Mouse (Mus musculus) ovary, postnatal 10 days (tissue): ENCODE measurements around the gene Scml2.
A peak's percentile ranks its signal among the peaks of the same experiment; 100 is the strongest.
"Not testable (repeated sequence)": the region's sequence is repeated elsewhere in the genome, so short reads cannot be mapped to it uniquely, and the experiment has no call there.

Experiments used
- DNase-seq: peaks from one replicate; pipeline ENCODE4 v3.0.0; 2022; ENCODE audit warnings: low spot score

Gene Scml2

DNA sequence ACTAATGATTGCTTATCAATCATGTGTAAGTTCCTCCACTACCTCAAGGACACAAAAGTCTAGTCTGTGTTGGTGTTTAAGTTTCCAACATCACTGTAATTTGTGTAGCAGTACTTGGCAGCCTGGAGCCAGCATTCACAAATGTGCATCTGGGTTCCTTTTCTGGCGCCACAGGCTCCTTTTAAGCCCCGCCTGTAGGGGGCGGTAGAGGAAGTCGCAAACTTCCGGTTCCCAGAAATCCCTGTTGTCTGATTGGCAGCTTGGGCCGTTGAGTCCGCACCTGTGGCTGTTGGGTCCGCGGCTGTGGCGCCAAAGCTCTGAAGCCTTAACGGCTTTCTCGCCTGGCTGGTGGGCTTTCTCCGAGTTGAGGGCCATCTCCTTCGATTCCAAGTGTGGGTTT is at the start of gene Scml2:
TSS of gene Scml2 (plus strand) at position 301 of the 400 bp plus-strand sequence.
- not testable (repeated sequence) for DNase-seq

GRCm38 (mm10) chrX:161075576-161075975 is 41.4 kb upstream of the Scml2 start:
- not testable (repeated sequence) for DNase-seq

DNA sequence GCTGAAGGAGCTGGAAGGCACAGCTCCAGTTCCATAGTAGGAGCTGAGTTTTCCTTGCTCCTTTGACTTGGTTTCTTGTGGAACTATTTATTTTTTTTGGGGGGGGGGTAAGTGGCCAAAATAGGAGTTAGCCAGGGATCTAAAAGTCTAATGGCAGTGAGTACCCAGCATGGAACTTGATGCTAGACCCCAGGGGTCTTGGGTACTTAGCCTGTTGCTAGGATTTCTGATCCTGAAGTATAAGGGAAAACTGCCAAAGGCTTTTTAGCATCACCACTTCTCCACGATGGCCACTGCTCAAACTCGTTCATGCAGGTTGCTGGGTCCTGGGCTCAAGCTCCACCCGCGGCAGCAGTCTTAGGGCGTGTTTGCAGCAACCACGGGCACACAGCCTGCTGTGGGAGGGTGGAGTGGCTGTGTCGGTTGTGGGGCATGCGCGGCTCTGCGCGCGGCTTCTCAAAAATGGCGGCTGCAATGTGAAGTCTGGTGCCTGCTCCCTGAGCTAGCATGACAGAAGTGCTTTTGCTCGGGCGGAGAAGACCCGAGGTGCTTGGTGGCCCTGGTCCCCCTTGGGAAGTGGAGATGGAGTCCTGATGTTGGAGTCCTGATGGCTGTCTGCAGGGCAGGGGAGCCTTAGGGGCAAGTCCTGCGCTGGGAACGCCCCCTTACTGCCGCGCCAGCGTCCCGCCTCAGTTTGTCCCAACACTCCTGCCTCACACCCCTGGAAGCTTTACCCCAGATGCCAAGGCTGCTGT is 45.5 kb downstream of the Scml2 start:
- peak; percentile 26 for DNase-seq

GRCm38 (mm10) chrX:161163069-161163416 is 46.0 kb downstream of the Scml2 start:
- DNase-seq = no peak

DNA sequence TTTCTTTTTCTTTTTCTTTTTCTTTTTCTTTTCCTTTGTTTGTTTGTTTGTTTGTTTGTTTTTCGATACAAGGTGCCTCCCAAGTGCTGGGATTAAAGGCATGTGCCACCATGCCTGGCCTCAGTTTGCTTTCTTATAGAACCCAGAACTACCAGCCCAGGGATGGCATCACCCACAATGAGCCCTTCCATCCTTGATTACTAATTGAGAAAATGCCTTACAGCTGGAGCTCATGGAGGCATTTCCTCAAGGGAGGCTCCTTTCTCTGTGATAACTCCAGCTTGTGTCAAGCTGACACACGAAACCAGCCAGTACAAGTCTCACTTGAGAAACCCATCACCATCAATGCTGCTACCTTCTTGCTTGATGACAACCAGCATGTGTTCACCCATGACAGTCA is 170.2 kb downstream of the Scml2 start, which contains the start of gene Gm15262:
TSS of gene Gm15262 (plus strand) at position 301 of the 400 bp plus-strand sequence.
- DNase-seq = not testable (repeated sequence)
